Mouse (Mus musculus): ENCODE data around the gene Klhl8. TPM values are rescaled to one million over a fixed set of nuclear protein-coding genes. Genes with fewer than 3 reads are reported as not detected.
A peak's percentile ranks its signal among the peaks of the same experiment; 100 is the strongest.

Klhl8 gene
- polyA plus RNA-seq, 1 experiment: 0.95 TPM

GRCm38 (mm10) chr5:103846609-103847008 lies 64.5 kb downstream of the Klhl8 start:
- WGBS: 87% methylated on average over 5 of the region's 5 CpGs
- TF ChIP-seq CTCF (IDR thresholded peaks at IDR 0.05; ENCODE audit: control insufficient read depth, insufficient read depth, low read length) (no peak), POLR2A (IDR thresholded peaks at IDR 0.05; ENCODE audit: borderline replicate concordance, control insufficient read depth, low read depth, low read length) (no peak)
- H3K27ac ChIP-seq (ENCODE audit: control insufficient read depth, insufficient read depth, low read depth, low read length, poor library complexity): no peak overlapping the region
- H3K4me3 ChIP-seq (replicated peaks; ENCODE audit: control insufficient read depth, low read depth, low read length): no peak overlapping the region
- no peaks in the 10 kb centered on the region for H3K4me1 ChIP-seq (ENCODE audit: control insufficient read depth, insufficient read depth, low read length)

- whole genome bisulfite sequencing: 95% methylated on average over 10 of the region's 10 CpGs
These were observed 64.9 kb downstream of the Klhl8 start for GRCm38 (mm10) chr5:103846154-103846551.

GRCm38 (mm10) chr5:103845418-103846153 lies 65.5 kb downstream of the Klhl8 start:
- TF ChIP-seq CTCF (IDR thresholded peaks at IDR 0.05; ENCODE audit: control insufficient read depth, insufficient read depth, low read length) (no peak), POLR2A (IDR thresholded peaks at IDR 0.05; ENCODE audit: borderline replicate concordance, control insufficient read depth, low read depth, low read length) (no peak)
- no peak overlapping the region for H3K4me3 ChIP-seq (replicated peaks; ENCODE audit: control insufficient read depth, low read depth, low read length)
- H3K27ac ChIP-seq (ENCODE audit: control insufficient read depth, insufficient read depth, low read depth, low read length, poor library complexity): no peak overlapping the region
- no peaks in the 10 kb centered on the region for H3K4me1 ChIP-seq (ENCODE audit: control insufficient read depth, insufficient read depth, low read length)
- 93% methylated on average over 19 of the region's 19 CpGs for WGBS

More at GRCm38 (mm10) chr5:103846154-103846551, 64.9 kb downstream of the Klhl8 start:
- H3K4me1 ChIP-seq (ENCODE audit: control insufficient read depth, insufficient read depth, low read length): no peaks in the 10 kb centered on the region
- no peak overlapping the region for H3K27ac ChIP-seq (ENCODE audit: control insufficient read depth, insufficient read depth, low read depth, low read length, poor library complexity)
- H3K4me3 ChIP-seq (replicated peaks; ENCODE audit: control insufficient read depth, low read depth, low read length): no peak overlapping the region
- TF ChIP-seq POLR2A (IDR thresholded peaks at IDR 0.05; ENCODE audit: borderline replicate concordance, control insufficient read depth, low read depth, low read length) (no peak), CTCF (IDR thresholded peaks at IDR 0.05; ENCODE audit: control insufficient read depth, insufficient read depth, low read length) (no peak)

- Histone ChIP-seq H3K27ac (ENCODE audit: control insufficient read depth, insufficient read depth, low read depth, low read length, poor library complexity) (no peak overlapping the region), H3K4me3 (replicated peaks; ENCODE audit: control insufficient read depth, low read depth, low read length) (no peak overlapping the region), H3K4me1 (ENCODE audit: control insufficient read depth, insufficient read depth, low read length) (no peaks in the 10 kb centered on the region)
- TF ChIP-seq POLR2A (IDR thresholded peaks at IDR 0.05; ENCODE audit: borderline replicate concordance, control insufficient read depth, low read depth, low read length) (no peak), CTCF (IDR thresholded peaks at IDR 0.05; ENCODE audit: control insufficient read depth, insufficient read depth, low read length) (0 out of 2 replicates have a peak, but pooled peaks have one; percentile 22)
- WGBS: 78% methylated on average over 1 of the region's 1 CpGs
These were observed 67.1 kb downstream of the Klhl8 start for GRCm38 (mm10) chr5:103843938-103844337.

- Histone ChIP-seq H3K4me3 (replicated peaks; ENCODE audit: control insufficient read depth, low read depth, low read length) (no peak overlapping the region), H3K27ac (ENCODE audit: control insufficient read depth, insufficient read depth, low read depth, low read length, poor library complexity) (no peak overlapping the region), H3K4me1 (ENCODE audit: control insufficient read depth, insufficient read depth, low read length) (no peaks in the 10 kb centered on the region; the same call in 1 of the 2 replicates)
- no peak for TF ChIP-seq POLR2A (IDR thresholded peaks at IDR 0.05; ENCODE audit: borderline replicate concordance, control insufficient read depth, low read depth, low read length)
- no peak for TF ChIP-seq CTCF (IDR thresholded peaks at IDR 0.05; ENCODE audit: control insufficient read depth, insufficient read depth, low read length)
- 81% methylated on average over 3 of the region's 3 CpGs for WGBS
These were observed 71.8 kb downstream of the Klhl8 start for GRCm38 (mm10) chr5:103839265-103839626.

- TF ChIP-seq CTCF (IDR thresholded peaks at IDR 0.05; ENCODE audit: control insufficient read depth, insufficient read depth, low read length): no peak
- TF ChIP-seq POLR2A (IDR thresholded peaks at IDR 0.05; ENCODE audit: borderline replicate concordance, control insufficient read depth, low read depth, low read length): no peak
- 66% methylated on average over 15 of the region's 15 CpGs for WGBS
- Histone ChIP-seq H3K27ac (ENCODE audit: control insufficient read depth, insufficient read depth, low read depth, low read length, poor library complexity) (no peak overlapping the region), H3K4me3 (replicated peaks; ENCODE audit: control insufficient read depth, low read depth, low read length) (no peak overlapping the region), H3K4me1 (ENCODE audit: control insufficient read depth, insufficient read depth, low read length) (no peaks in the 10 kb centered on the region; the same call in 1 of the 2 replicates)
These were observed 72.4 kb downstream of the Klhl8 start for GRCm38 (mm10) chr5:103838550-103839264.

GRCm38 (mm10) chr5:103836148-103836784 lies 74.8 kb downstream of the Klhl8 start:
- Histone ChIP-seq H3K4me1 (ENCODE audit: control insufficient read depth, insufficient read depth, low read length) (no peaks in the 10 kb centered on the region; the same call in 1 of the 2 replicates), H3K4me3 (replicated peaks; ENCODE audit: control insufficient read depth, low read depth, low read length) (no peak overlapping the region), H3K27ac (ENCODE audit: control insufficient read depth, insufficient read depth, low read depth, low read length, poor library complexity) (no peak overlapping the region)
- no peak for TF ChIP-seq POLR2A (IDR thresholded peaks at IDR 0.05; ENCODE audit: borderline replicate concordance, control insufficient read depth, low read depth, low read length)
- no peak for TF ChIP-seq CTCF (IDR thresholded peaks at IDR 0.05; ENCODE audit: control insufficient read depth, insufficient read depth, low read length)
- WGBS: 80% methylated on average over 11 of the region's 11 CpGs
